Mouse (Mus musculus) CH12.LX (cell line): ENCODE measurements around the gene Dscaml1. TPM values are rescaled to one million over a fixed set of nuclear protein-coding genes. Genes with fewer than 3 reads are reported as not detected.
A peak's percentile ranks its signal among the peaks of the same experiment; 100 is the strongest.

Experiments used
- DNase-seq: peaks from one replicate; pipeline ENCODE4 v3.0.0-alpha.2; 2013; ENCODE audit errors: extremely low read depth
- H3K27ac ChIP-seq: 2 replicates; pipeline ENCODE4 v1.5.1; 2012; ENCODE audit warnings: low read depth, mild to moderate bottlenecking, control low read depth, moderate library complexity; ENCODE audit not compliant: insufficient read depth
- H3K27me3 ChIP-seq: replicated peaks from 2 replicates; pipeline ENCODE3; 2012; ENCODE audit warnings: inconsistent platforms
- H3K36me3 ChIP-seq, 2 experiments: replicated peaks in 1 of 2; 2 replicates each; pipeline versions ENCODE3 to v1.6.1; 2012; ENCODE audit warnings: inconsistent platforms in 1 of 2, low read length in 1 of 2, mild to moderate bottlenecking in 1 of 2, mixed read lengths in 1 of 2, moderate library complexity in 1 of 2; ENCODE audit not compliant: control insufficient read depth in 1 of 2, insufficient read depth in 1 of 2
- H3K4me1 ChIP-seq, 2 experiments: 2 replicates each; pipeline ENCODE4 v1.6.1; 2012; ENCODE audit warnings: inconsistent platforms in 1 of 2, moderate library complexity in 1 of 2; ENCODE audit not compliant: insufficient read depth in 2 of 2, control insufficient read depth in 1 of 2
- H3K4me2 ChIP-seq: 2 replicates; pipeline ENCODE4 v1.6.1; 2012; ENCODE audit warnings: low read depth, mild to moderate bottlenecking, control low read depth; ENCODE audit not compliant: poor library complexity, insufficient read depth, severe bottlenecking
- H3K4me3 ChIP-seq, 3 experiments: fragments of 150-350 bp in 1 of 3; sonication (generic) in 1 of 3; replicated peaks in 1 of 3; 2 replicates each; pipeline versions ENCODE3 to v1.5.1; 2011 to 2012; ENCODE audit warnings: low read depth in 2 of 3, low read length in 2 of 3, mild to moderate bottlenecking in 2 of 3, moderate library complexity in 2 of 3, control low read depth in 1 of 3, improper control_type of control experiment in 1 of 3, inconsistent platforms in 1 of 3, mixed read lengths in 1 of 3; ENCODE audit not compliant: poor library complexity in 1 of 3
- H3K79me2 ChIP-seq: replicated peaks from 2 replicates; pipeline ENCODE4 v1.6.1; 2012; ENCODE audit warnings: mild to moderate bottlenecking, moderate library complexity; ENCODE audit not compliant: control insufficient read depth, poor library complexity, insufficient read depth, severe bottlenecking; ENCODE audit errors: extremely low read depth
- H3K9ac ChIP-seq: 2 replicates; pipeline ENCODE4 v1.6.1; 2012; ENCODE audit warnings: low read depth, mild to moderate bottlenecking, control low read depth, moderate library complexity; ENCODE audit not compliant: insufficient read depth
- H3K9me3 ChIP-seq: replicated peaks from 2 replicates; pipeline ENCODE3; 2012; ENCODE audit warnings: low read length, inconsistent platforms, mixed read lengths
- CHD2 ChIP-seq: IDR thresholded peaks from 2 replicates; pipeline ENCODE4 v1.6.1; 2011; ENCODE audit warnings: low read length, improper control_type of control experiment
- CTCF ChIP-seq, 2 experiments: IDR thresholded peaks in 1 of 2; conservative IDR thresholded peaks in 1 of 2; 2 replicates each; pipeline ENCODE4 v1.5.1; 2011 to 2012; ENCODE audit warnings: low read depth in 2 of 2, low read length in 2 of 2, improper control_type of control experiment in 1 of 2, inconsistent platforms in 1 of 2, mild to moderate bottlenecking in 1 of 2, moderate library complexity in 1 of 2
- E2F4 ChIP-seq: IDR thresholded peaks from 2 replicates; pipeline ENCODE4 v1.6.1; 2011; ENCODE audit warnings: low read depth, low read length, improper control_type of control experiment; ENCODE audit not compliant: insufficient replicate concordance
- ELF1 ChIP-seq: IDR thresholded peaks from 2 replicates; pipeline ENCODE4 v1.6.1; 2014; ENCODE audit warnings: low read depth, mild to moderate bottlenecking, inconsistent platforms, low read length, improper control_type of control experiment
- HCFC1 ChIP-seq: IDR thresholded peaks from 2 replicates; pipeline ENCODE4 v1.6.1; 2012; ENCODE audit warnings: low read depth, mild to moderate bottlenecking, inconsistent platforms, low read length, improper control_type of control experiment
- IRF4 ChIP-seq: IDR thresholded peaks from 2 replicates; pipeline ENCODE4 v1.6.1; 2014; ENCODE audit warnings: low read depth, mild to moderate bottlenecking, inconsistent platforms, low read length, improper control_type of control experiment
- JUN ChIP-seq: IDR thresholded peaks from 2 replicates; pipeline ENCODE4 v1.6.1; 2011; ENCODE audit warnings: low read depth, mild to moderate bottlenecking, low read length, improper control_type of control experiment, moderate library complexity; ENCODE audit not compliant: insufficient read depth
- JUND ChIP-seq: conservative IDR thresholded peaks from 2 replicates; pipeline ENCODE4 v1.6.1; 2011; ENCODE audit warnings: low read depth, low read length, improper control_type of control experiment
- MAFK ChIP-seq: IDR thresholded peaks from 2 replicates; pipeline ENCODE4 v1.6.1; 2011; ENCODE audit warnings: low read length, improper control_type of control experiment; ENCODE audit not compliant: insufficient replicate concordance
- MAX ChIP-seq: IDR thresholded peaks from 2 replicates; pipeline ENCODE4 v1.6.1; 2011; ENCODE audit warnings: low read length, improper control_type of control experiment
- MEF2A ChIP-seq: IDR thresholded peaks from 2 replicates; pipeline ENCODE4 v1.6.1; 2014; ENCODE audit warnings: low read depth, mild to moderate bottlenecking, inconsistent platforms, low read length, improper control_type of control experiment, borderline replicate concordance
- MXI1 ChIP-seq: IDR thresholded peaks from 2 replicates; pipeline ENCODE4 v1.6.1; 2011; ENCODE audit warnings: mild to moderate bottlenecking, low read depth, low read length, improper control_type of control experiment
- MYC ChIP-seq: IDR thresholded peaks from 2 replicates; pipeline ENCODE4 v1.6.1; 2011; ENCODE audit warnings: low read depth, mild to moderate bottlenecking, improper control_type of control experiment, low read length
- NELFE ChIP-seq: IDR thresholded peaks from 2 replicates; pipeline ENCODE4 v1.6.1; 2011; ENCODE audit warnings: low read depth, low read length, improper control_type of control experiment
- PAX5 ChIP-seq: IDR thresholded peaks from 2 replicates; pipeline ENCODE4 v1.6.1; 2012; ENCODE audit warnings: low read length, inconsistent platforms, mixed read lengths
- POLR2A ChIP-seq: IDR thresholded peaks from 2 replicates; pipeline ENCODE4 v1.6.1; 2011; ENCODE audit warnings: low read depth, mild to moderate bottlenecking, improper control_type of control experiment, low read length
- RAD21 ChIP-seq: IDR thresholded peaks from 2 replicates; pipeline ENCODE4 v1.6.1; 2011; ENCODE audit warnings: low read depth, mild to moderate bottlenecking, low read length, improper control_type of control experiment, moderate library complexity
- SIN3A ChIP-seq: IDR thresholded peaks from 2 replicates; pipeline ENCODE4 v1.6.1; 2012; ENCODE audit warnings: low read length, improper control_type of control experiment, inconsistent platforms
- SMC3 ChIP-seq: IDR thresholded peaks from 2 replicates; pipeline ENCODE4 v1.6.1; 2011; ENCODE audit warnings: low read depth, low read length, improper control_type of control experiment
- UBTF ChIP-seq: IDR thresholded peaks from 2 replicates; pipeline ENCODE4 v1.6.1; 2012; ENCODE audit warnings: low read depth, mild to moderate bottlenecking, inconsistent platforms, low read length, improper control_type of control experiment, moderate library complexity
- USF2 ChIP-seq: conservative IDR thresholded peaks from 2 replicates; pipeline ENCODE4 v1.6.1; 2011; ENCODE audit warnings: low read depth, low read length, improper control_type of control experiment
- dilution Hi-C: fragments of 300-500 bp; cut with MboI; formaldehyde crosslinking; loops from 2 replicates; pipeline ENCODE4 v1.14.3; 2020; ENCODE audit warnings: low sequenced_read_pairs; ENCODE audit not compliant: extremely low pct_unique_long_range_greater_than_20kb, extremely low pct_ligation_motif_present
- in situ Hi-C: fragments of 300-500 bp; cut with MboI; formaldehyde crosslinking; loops from 3 replicates; pipeline ENCODE4 v1.14.3; 2019; ENCODE audit warnings: low sequenced_read_pairs, low pct_ligation_motif_present, low pct_unique_long_range_greater_than_20kb, mixed read lengths
- polyA plus RNA-seq: library from polyadenylated mRNA; unstranded; fragments of >175 nt; gene quantifications from 2 replicates; pipeline ENCODE4 v1.2.1, GENCODE M21; 2012; ENCODE audit warnings: low read depth; ENCODE audit not compliant: insufficient read length
- total RNA-seq, 2 experiments: library from RNA; depleted of rRNA; stranded (reverse); fragments of 300-350 nt in 1 of 2; fragments of >200 nt in 1 of 2; gene quantifications; 2 replicates each; pipeline ENCODE4 v1.2.3; 2012 to 2014

The Dscaml1 gene
- total and polyA plus RNA-seq, 3 experiments, result not detected

DNA sequence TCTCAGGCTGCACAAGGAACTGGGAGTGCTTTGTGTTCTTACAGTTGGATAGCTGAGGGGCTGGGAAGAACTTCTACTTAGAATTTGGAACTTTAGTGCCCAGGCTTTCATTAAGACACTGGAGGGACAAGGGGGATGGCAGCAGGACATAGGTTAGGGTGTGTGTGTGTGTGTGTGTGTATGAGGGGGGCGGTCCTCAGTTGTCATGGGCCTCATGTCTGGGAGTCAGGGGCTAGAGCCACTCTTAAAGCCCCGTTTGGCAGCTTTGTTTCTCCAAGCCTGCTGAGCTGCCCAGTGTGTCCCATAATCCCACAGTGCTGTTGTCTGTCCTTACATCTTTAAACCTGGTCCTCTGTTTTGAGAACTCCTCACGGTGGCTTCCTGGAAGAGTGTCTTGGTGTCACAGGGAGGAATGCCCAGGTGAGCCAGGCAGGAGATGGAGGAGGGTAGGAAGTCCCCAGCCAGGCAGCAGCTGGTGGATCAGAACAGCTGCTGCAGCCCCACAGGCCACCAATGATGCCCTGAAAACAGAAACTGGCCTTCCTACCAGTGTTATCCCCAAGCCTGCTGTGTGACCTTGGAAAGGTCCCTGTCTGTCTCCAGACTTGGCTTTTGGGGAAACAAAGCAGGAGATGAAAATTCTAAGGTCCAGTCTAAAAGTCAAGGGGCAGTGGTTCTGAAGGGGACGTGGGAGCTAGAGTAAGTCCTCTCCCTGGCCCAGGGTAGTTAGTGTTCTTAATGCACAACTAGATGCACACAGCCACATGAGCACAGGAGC is 13.5 kb upstream of the Dscaml1 start:
- in situ Hi-C loops (loop anchor here (10.0 kb wide), 1 partner anchor 332 kb away; no protein-coding TSS in a partner anchor), dilution Hi-C loops (no loop called here)
- Histone ChIP-seq H3K9ac (no peak overlapping the region), H3K36me3 (no peaks in the 10 kb centered on the region), H3K27ac (no peak overlapping the region), H3K27me3 (peaks cover 13% of the 10 kb centered on the region), H3K9me3 (no peaks in the 10 kb centered on the region), H3K79me2 (no peaks in the 10 kb centered on the region), H3K4me1 (peaks cover 6 to 30% of the 10 kb centered on the region in 2 experiments), H3K4me3 (no peak overlapping the region), H3K4me2 (no peak overlapping the region)
- DNase-seq, result no peak
- TF ChIP-seq PAX5 (no peak), SMC3 (no peak), JUND (no peak), MAFK (no peak), MYC (no peak), E2F4 (no peak), HCFC1 (no peak), JUN (no peak), SIN3A (no peak), NELFE (no peak), MAX (no peak), UBTF (no peak), IRF4 (no peak), MEF2A (no peak), POLR2A (no peak), CHD2 (no peak), USF2 (no peak), ELF1 (no peak), RAD21 (no peak)

DNA sequence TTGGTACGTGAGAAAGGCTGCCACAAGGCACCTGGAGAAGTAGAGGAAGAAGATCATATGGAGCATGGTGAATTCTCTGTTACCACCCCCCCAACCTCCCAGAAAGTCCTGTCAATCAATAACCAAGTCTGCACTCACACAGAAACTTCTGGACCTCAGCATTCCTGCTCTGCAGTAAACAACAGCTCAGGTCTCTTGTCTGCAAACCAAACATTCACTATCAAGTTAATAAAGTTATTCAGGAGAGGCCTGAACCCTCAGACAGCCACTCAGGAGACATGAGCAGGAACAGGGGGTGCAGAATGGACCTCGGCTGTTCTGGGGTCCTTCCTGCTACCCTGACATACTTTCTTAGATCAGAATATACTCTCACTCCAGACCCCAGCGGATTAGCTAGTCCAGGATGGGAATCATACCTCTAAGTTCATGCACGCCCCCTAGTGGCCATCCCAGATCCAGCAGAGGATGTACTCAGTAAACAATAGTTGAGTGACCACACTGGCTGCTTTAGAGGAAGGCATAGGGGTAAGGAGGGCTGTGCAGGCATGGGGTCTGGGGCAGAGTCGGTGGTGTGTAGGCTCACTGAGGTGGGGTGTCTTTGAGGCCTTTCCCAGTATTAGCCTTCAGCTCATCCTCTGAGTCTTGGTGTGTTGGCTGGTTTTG is 12.8 kb upstream of the Dscaml1 start:
- in situ Hi-C loops (loop anchor here (10.0 kb wide), 1 partner anchor 331 kb away; no protein-coding TSS in a partner anchor), dilution Hi-C loops (no loop called here)
- peaks cover 13% of the 10 kb centered on the region for H3K27me3 ChIP-seq
- TF ChIP-seq SMC3 (peak; percentile 12), CTCF (conservative IDR thresholded peaks at IDR 0.05 in 1 of 2, IDR thresholded peaks at IDR 0.05 in 1 of 2; ENCODE audit: low read depth in 2 of 2, low read length in 2 of 2) (peak; percentile 56 to 68), HCFC1 (no peak), MXI1 (no peak), USF2 (no peak)
- no peaks in the 10 kb centered on the region for H3K79me2 ChIP-seq
- H3K27ac ChIP-seq, result no peak overlapping the region
- no peaks in the 10 kb centered on the region for H3K36me3 ChIP-seq
- DNase-seq, result peak; percentile 42
- H3K4me2 ChIP-seq, result no peak overlapping the region
- H3K4me3 ChIP-seq, result no peak overlapping the region
- H3K9me3 ChIP-seq, result no peaks in the 10 kb centered on the region
- peaks cover 6 to 37% of the 10 kb centered on the region in 2 experiments for H3K4me1 ChIP-seq
- no peak overlapping the region for H3K9ac ChIP-seq
